Mouse (Mus musculus): Measurements from ENCODE around the gene Trdn.

Gene Trdn

GRCm38 (mm10) chr10:33080254-33080653 lies at the start of gene Trdn:
Gene Trdn, plus strand, starts transcription at chr10:33080554.
- no peak for DNase-seq (ENCODE audit: low read depth)

GRCm38 (mm10) chr10:33060771-33061170 lies 19.6 kb upstream of the Trdn start:
- DNase-seq (ENCODE audit: low read depth): no peak

GRCm38 (mm10) chr10:33065566-33065965 lies 14.8 kb upstream of the Trdn start:
- no peak for DNase-seq (ENCODE audit: low read depth)

- no peak for DNase-seq (ENCODE audit: low read depth)
These were observed 7.2 kb upstream of the Trdn start for GRCm38 (mm10) chr10:33073126-33073525.

- no peak for DNase-seq (ENCODE audit: low read depth)
These were observed 1.9 kb downstream of the Trdn start for GRCm38 (mm10) chr10:33082151-33082844.

GRCm38 (mm10) chr10:33082961-33083626 lies 2.7 kb downstream of the Trdn start:
- DNase-seq (ENCODE audit: low read depth): no peak

DNA sequence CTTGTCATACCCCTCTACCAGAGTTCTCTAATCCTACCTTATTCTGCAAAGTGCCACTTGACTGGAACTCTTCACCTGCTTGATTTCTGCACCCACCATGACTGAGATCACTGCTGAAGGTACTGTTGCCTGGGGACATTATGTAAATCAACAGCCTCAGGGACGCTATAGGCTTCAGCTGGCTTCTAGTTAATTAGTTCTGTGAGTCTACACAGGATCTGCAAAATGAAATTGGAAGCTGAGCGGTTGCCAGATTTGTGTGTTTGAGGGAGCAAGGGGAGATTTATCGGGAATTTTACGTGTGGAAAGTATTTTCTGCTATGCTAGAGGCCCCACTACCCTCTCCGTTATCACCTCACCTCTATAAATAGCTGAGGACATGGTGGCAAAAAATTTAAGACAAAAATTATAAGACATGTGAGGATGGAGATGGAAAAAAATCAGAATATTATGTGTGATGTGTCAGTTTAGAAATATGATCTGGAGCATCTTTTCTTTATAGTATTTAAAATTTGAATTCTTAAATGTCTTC lies 3.3 kb downstream of the Trdn start:
- no peak for DNase-seq (ENCODE audit: low read depth)

DNA sequence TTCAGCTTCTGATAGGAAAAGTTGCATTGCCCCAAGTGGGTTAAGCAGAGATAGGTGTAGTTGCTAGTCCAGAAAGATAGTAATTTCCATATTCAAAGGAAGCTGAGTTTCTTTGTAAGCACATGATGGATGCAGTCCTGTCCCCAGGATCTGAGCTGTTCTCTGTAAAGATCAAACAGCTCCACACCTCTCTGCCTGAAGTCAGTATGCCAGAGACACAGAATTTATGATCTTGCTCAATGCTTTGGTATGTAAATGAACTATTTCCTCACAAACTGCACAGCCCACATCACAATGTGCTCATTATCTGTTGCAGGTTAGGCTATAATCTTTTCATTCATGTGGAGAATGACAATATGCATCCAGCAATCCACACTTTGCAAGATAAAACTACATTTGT lies 8.0 kb downstream of the Trdn start:
- DNase-seq (ENCODE audit: low read depth): no peak

GRCm38 (mm10) chr10:33092400-33092799 lies 12.0 kb downstream of the Trdn start:
- no peak for DNase-seq (ENCODE audit: low read depth)

DNA sequence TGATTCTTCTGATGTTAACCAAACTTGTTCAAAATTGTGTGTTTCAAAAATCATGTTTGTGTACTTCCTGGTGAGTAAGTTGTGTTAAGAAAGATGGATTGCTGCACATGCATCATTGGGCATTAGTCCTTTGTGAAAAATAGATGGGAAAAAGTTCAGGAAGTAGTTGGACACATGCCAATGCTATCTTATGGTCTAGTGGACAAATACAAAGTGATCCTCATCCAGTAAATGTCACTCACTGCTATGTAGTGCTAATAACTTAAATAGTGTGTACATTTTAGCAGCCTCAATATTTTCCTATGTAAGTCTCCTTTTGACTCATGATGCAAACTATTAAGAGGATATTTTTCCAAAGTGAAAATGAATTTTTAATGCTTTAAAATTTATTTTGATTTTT lies 27.6 kb downstream of the Trdn start:
- DNase-seq (ENCODE audit: low read depth): no peak

GRCm38 (mm10) chr10:33123028-33123427 lies 42.7 kb downstream of the Trdn start:
- DNase-seq (ENCODE audit: low read depth): no peak

GRCm38 (mm10) chr10:33144911-33145310 lies 64.6 kb downstream of the Trdn start:
- DNase-seq (ENCODE audit: low read depth): no peak

DNA sequence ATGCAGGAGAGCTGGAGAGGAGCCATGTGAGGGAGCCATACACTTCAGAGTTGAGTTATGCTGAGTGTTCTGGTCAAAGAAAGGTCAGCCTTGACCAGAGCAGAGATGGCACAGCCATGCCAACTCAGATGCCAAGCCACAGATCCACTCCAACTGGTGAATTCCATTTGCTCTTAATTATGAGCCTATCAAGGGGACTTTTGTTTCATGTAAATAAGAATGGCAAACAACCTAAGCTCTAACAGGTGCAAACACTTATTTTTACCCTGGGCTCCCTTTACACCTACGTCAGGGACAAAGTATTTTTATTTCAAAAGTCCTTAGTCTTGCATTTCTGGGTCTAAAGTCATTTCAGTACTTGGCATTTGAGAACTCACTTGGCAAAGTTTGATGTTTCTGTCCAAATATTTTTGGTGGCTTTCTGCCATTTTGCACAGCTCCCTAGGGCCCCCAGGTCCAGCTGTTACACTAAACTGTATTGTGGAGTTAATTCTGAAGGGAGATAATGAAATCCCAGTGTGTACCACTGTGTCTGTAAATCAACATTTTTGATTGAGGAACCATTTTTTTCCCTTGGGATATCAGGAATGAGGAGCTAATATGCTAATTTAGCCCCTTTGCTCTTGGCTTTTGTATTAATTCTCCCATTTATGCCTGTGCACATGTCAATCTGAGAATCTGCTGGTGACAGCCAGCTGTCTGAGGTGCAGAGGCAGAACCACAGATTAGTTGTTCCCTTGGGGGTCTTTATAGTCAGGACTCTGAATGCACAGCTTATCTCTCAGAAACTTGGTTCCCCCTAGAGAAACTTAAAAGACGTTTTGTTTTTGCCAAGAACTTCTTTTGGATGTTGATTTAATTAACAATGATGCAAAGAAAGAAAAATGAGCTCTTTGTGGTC lies 99.6 kb downstream of the Trdn start:
- DNase-seq (ENCODE audit: low read depth): peak; percentile 9

DNA sequence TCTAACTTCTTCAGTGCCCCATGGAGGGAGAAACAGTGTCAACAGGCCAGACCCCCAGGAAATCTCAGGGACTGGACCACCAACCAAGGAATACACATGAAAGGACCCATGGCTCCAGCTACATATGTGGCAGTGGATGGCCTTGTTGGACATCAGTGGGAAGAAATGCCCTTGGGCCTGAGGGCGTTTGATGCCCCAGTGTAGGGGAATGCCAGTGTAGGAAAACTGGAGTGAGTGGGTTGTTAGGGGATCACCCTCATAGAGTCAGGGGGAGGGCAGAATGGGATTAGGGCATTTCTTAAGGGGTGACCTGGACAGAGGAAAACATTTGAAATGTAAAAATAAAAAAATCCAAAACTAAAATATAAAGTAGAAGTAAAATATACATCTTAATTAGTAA lies 108.7 kb downstream of the Trdn start:
- no peak for DNase-seq (ENCODE audit: low read depth)

DNA sequence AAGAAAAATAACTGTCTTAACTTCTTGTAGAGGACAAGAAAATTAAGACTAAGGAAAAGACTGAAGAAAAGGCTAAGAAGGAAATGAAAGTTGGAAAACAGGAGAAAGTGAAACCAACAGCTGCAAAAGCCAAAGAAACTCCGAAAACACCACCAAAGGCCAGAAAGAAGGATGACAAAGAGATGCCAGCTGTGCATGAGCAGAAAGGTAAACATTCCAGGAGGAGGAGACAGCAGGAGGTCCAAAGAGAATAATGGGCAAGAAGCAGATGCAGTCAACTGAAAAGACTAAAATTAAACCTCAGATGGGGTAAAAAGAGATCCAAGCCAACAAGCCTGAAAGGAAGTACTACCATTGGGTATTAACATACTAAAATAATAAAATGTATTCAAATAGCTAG lies 115.6 kb downstream of the Trdn start:
- DNase-seq (ENCODE audit: low read depth): no peak

GRCm38 (mm10) chr10:33198257-33198656 lies 117.9 kb downstream of the Trdn start:
- no peak for DNase-seq (ENCODE audit: low read depth)

DNA sequence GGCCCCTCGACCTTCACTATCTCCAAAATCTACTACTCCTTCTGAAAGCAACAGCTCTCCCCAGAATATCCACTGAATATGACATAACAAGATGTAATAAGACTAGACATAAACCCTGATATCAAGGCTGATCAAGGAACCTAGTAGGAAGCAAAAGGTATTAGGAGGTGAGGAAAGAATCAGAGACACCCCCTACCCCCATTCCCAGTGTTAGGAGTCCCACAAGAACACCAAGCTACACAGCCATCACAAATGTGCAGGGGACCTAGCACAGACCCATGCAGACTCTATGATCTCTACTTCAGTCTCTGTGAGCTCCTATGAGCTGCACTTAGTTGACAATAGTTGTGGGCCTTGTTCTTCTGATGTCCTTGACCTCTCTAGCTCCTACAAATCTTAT lies 130.1 kb downstream of the Trdn start:
- no peak for DNase-seq (ENCODE audit: low read depth)

DNA sequence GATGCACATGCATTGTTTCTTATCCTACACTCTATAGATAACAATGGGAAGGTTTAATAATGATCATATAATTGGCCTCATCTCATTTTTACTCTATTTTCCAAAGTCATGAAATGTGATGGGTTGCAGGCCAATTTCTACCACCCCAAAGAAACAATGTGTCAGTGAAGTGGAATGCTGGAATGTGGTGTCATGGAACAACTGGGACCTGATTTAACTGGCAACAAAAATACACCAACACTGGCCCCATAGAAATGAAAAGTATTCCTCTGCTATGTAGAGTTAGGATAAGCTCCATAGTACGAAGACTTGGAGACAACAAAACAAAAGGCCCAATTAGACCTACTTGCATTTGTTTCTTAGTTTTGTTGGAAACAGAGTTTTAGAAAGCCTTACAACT lies 173.6 kb downstream of the Trdn start:
- no peak for DNase-seq (ENCODE audit: low read depth)

DNA sequence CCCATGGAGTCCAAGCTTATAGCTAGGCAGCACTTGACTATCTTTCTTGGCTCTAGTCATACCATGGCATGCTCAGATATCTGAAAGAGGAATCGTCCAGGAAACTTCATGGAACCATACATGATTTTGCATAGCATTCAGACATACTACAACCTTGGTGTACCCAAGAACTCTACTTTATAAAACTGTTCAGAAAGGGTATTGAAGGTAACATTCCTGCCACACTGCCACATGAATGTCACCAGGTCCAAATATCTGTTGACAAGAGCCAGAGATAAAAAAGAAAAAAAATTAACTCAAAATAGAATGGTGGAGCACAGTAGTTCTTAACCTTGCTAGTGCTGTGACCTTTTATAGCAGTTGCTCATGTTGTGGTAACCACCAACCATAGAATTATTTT lies 175.8 kb downstream of the Trdn start:
- DNase-seq (ENCODE audit: low read depth): no peak

DNA sequence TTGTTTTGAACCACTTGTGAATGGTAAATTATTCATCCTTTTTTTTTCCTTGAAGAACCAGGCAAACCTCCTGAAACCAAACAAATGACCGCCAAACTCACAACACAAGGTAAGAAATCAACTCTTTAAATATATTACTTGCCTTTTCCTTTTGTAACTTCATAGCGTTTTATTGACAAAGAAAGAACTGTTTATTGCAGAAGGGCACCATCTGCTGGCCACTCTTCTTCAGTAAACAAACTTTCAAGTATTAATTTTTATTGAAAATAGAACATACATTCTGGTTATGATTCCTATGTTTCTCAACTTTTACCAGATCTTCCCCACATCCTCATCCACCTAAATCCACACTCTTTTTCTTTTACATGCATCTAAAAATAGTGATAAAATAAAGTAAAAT lies 224.6 kb downstream of the Trdn start:
- DNase-seq (ENCODE audit: low read depth): no peak

- no peak for DNase-seq (ENCODE audit: low read depth)
These were observed 272.7 kb downstream of the Trdn start for GRCm38 (mm10) chr10:33353026-33353425.

- no peak for DNase-seq (ENCODE audit: low read depth)
These were observed 286.2 kb downstream of the Trdn start for GRCm38 (mm10) chr10:33366521-33366920.

- DNase-seq (ENCODE audit: low read depth): no peak
These were observed 290.2 kb downstream of the Trdn start for GRCm38 (mm10) chr10:33370534-33370933.

Data from fibroblast of lung, adult 2 months (primary cell).